Mouse (Mus musculus): ENCODE data around the gene Gga1. TPM values are rescaled to one million over a fixed set of nuclear protein-coding genes. Genes with fewer than 3 reads are reported as not detected.
A peak's percentile ranks its signal among the peaks of the same experiment; 100 is the strongest.

The Gga1 gene
- polyA plus RNA-seq, 1 experiment from 2014 or later: 60.7 TPM

DNA sequence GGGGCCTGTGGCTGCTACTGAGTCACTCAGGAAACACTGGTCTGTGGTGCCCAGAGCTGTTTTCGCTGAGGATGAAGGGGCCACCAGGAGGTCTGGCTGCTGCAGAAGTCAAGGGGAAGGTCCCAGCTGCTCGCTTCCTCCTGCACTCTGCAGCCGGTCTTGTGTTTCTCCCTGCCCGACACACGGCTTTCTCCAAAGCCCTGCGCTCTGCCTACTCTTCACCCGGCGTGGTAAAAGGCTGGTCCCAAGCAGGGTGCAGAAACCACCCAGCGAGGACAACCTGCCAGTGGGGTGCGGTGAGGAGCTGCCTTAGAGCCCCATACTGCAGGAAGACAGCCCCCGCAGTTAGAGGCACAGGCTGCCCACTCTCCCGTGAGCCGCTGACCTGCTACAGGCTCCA is 17.7 kb downstream of the Gga1 start:
- POLR2A ChIA-PET: interaction anchor here (0.6 kb wide), 3 partner anchors 10 to 1070 kb away, joined by 3 to 6 read pairs (median 3); no protein-coding TSS in a partner anchor
- TF ChIP-seq CTCF (IDR thresholded peaks at IDR 0.05): no peak
- in situ Hi-C loops (cut with MboI; ENCODE audit: low pct_unique_long_range_greater_than_20kb): no loop called here
- no peaks in the 10 kb centered on the region for H3K27me3 ChIP-seq
- CTCF ChIA-PET: no interaction called here
- DNase-seq (ENCODE audit: low read depth, low spot score) (no peak), ATAC-seq (no peak)

DNA sequence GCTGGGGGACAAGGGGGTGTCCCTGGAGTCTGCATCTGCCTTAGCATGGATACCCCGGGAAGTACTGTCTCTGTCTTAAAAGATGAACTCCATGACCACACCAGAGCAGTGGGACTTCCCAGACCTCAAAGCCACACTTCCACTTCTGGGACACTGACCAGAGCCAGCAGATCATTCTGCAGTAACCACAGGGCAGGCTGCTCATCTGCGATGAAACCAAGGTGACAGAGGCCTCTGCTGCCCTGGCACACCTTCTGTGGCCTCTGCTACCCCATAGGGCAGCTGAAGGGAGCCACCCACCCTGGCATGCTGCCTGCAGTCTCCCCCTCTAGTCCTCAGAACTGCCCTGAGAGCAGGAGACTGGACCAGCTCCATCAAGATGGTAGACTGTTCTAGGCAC is 18.8 kb downstream of the Gga1 start:
- TF ChIP-seq CTCF (IDR thresholded peaks at IDR 0.05): no peak
- in situ Hi-C loops (cut with MboI; ENCODE audit: low pct_unique_long_range_greater_than_20kb): no loop called here
- ChIA-PET POLR2A (no interaction called here), CTCF (no interaction called here)
- ATAC-seq: no peak
- no peaks in the 10 kb centered on the region for H3K27me3 ChIP-seq
- DNase-seq (ENCODE audit: low read depth, low spot score): no peak

DNA sequence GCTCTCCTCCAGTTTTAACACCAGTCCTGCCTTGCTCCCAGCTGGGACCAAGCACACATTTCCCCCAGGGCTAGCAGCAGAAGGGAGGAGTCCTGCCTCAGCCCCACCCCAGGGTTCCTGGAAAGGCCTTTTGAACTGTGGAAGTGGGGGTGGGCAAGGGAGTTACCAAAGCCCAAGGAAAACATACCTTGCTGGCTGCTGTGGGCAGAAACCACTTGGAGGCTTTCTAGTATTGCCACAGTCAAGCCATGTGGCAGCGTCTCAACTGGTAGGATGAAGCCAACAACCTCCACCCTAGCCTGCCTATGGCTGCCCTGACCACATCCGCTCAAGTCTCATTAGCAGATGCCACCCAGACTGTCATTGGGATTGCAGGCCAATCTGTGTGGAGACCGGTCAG is 19.2 kb downstream of the Gga1 start:
- ChIA-PET CTCF (no interaction called here), POLR2A (no interaction called here)
- DNase-seq (ENCODE audit: low read depth, low spot score): no peak
- TF ChIP-seq CTCF (IDR thresholded peaks at IDR 0.05): no peak
- ATAC-seq: no peak
- no peaks in the 10 kb centered on the region for H3K27me3 ChIP-seq
- in situ Hi-C loops (cut with MboI; ENCODE audit: low pct_unique_long_range_greater_than_20kb): no loop called here

DNA sequence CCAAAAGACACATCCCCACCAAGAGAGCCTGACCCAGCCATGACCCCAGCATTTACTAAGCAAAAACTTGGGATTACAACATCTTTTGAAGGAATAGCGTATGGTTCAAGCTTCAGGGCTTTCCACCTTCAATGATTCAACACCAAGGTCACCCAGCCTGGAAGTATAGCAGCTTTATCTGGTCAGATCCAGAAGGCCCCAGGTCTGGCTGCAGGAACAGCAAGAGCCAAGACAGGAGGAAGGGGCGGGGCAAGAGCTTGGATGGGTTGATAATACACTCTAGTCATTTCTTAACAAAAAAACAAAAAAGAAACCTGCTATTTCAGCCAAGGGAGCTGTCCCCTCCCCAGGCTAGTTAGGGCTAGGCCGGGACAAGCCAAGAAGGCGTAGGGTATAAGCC is 20.5 kb downstream of the Gga1 start:
- H3K27me3 ChIP-seq: no peaks in the 10 kb centered on the region
- CTCF ChIA-PET: no interaction called here
- DNase-seq (ENCODE audit: low read depth, low spot score) (no peak), ATAC-seq (no peak)
- TF ChIP-seq CTCF (IDR thresholded peaks at IDR 0.05): no peak
- POLR2A ChIA-PET: no interaction called here
- in situ Hi-C loops (cut with MboI; ENCODE audit: low pct_unique_long_range_greater_than_20kb): no loop called here

DNA sequence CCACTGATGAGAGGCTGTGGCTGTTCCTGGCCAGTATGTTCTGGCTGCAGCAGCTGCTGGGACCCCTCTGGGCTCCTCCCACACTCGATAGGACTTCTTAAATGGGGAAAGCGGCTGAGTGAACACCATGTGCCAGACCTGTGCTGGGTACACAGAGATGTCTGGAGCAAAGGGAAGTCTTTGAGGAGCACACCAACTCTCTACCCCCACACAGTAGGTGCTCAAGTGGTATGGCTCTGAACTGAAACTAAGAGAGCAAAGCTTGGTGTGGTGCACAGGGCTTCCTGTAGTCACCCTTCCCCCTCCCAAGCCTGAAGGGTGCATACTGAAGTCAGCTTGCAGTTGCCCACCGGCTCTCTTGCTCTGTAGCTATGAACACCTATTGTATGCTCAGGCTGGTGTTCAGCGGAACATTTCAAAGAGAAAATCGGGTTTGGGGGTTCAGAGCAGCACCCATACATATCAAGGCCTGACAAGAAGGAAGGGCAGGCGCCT is 21.6 kb downstream of the Gga1 start:
- no peaks in the 10 kb centered on the region for H3K27me3 ChIP-seq
- POLR2A ChIA-PET: interaction anchor here (0.6 to 1.0 kb wide), 2 partner anchors 9 to 231 kb away, joined by 3 to 4 read pairs; no protein-coding TSS in a partner anchor
- in situ Hi-C loops (cut with MboI; ENCODE audit: low pct_unique_long_range_greater_than_20kb): no loop called here
- TF ChIP-seq CTCF (IDR thresholded peaks at IDR 0.05): no peak
- DNase-seq (ENCODE audit: low read depth, low spot score) (no peak), ATAC-seq (no peak)
- CTCF ChIA-PET: no interaction called here

DNA sequence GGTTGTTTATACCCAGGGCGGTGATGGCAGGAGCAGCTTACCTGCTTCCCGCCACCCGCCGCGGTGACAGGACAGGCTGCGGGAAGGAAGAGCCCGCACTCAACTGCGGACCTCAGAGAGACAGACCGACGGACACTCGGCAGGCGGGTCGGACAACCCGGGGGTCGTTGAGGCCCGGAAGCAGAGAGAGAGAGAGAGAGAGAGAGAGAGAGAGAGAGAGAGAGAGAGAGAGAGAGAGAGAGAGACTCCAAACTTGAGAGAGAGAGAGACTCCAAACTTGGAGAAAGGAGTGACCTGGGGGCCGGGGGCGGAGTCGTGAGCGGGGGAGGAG is 22.4 kb downstream of the Gga1 start, which contains the start of gene Gm49510:
TSS of gene Gm49510 (plus strand) at position 259 of the 331 bp plus-strand sequence.
- DNase-seq (ENCODE audit: low read depth, low spot score) (no peak), ATAC-seq (no peak)
- CTCF ChIA-PET: interaction anchor here (0.6 kb wide), 1 partner anchor 13 kb away, joined by 3 read pairs; no protein-coding TSS in a partner anchor
- POLR2A ChIA-PET: interaction anchor here (0.5 to 1.0 kb wide), 5 partner anchors 10 to 232 kb away, joined by 3 to 4 read pairs (median 3); no protein-coding TSS in a partner anchor
- in situ Hi-C loops (cut with MboI; ENCODE audit: low pct_unique_long_range_greater_than_20kb): no loop called here
- no peak for TF ChIP-seq CTCF (IDR thresholded peaks at IDR 0.05)
- H3K27me3 ChIP-seq: no peaks in the 10 kb centered on the region

DNA sequence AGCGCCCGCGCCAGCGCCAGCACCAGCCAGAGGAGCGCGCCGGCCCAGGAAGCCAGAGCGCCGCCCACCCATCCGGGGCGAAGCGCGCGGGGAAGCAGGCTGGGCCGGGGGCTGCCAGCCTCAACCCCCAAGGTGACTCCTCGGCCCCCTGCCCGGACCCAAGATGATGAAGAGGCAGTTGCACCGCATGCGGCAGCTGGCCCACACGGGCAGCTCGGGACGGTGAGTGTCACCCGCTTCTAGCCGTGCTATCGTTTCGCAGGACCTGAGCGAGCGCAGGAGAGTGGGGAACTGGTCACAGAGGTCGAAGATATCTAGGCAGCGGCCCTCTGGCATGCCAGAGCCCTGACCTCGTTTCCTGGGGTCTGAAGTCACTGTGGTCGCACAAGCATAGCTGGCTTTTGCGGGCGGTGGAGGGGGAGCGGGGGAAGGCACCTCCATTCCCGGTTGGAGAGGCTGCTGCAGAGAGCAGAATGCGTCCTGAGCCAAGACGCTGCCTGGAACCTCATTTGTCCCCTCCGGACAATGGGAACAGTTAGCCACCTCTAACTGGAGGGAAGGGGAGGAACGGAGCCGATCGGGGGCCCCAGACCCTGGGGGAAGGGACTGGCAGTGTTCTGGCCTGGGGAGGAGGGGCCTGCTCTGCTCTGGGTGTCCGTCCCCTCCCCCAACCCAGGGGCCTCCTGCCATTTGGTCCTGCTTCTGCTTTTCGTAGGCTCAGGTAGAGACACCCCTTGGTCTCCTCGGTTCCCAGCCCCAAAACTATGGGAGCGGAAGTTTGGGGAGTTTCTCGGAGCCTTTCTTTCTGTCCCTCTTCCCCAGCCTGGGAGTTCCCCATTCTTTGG is 23.0 kb downstream of the Gga1 start, which contains the start of gene Sh3bp1:
TSS of gene Sh3bp1 (plus strand) at position 29 of the 845 bp plus-strand sequence.
- no peak for DNase-seq (ENCODE audit: low read depth, low spot score)
- CTCF ChIA-PET: interaction anchor here (0.6 to 1.1 kb wide), 3 partner anchors 10 to 16 kb away, joined by 3 to 4 read pairs (median 4); no protein-coding TSS in a partner anchor

DNA sequence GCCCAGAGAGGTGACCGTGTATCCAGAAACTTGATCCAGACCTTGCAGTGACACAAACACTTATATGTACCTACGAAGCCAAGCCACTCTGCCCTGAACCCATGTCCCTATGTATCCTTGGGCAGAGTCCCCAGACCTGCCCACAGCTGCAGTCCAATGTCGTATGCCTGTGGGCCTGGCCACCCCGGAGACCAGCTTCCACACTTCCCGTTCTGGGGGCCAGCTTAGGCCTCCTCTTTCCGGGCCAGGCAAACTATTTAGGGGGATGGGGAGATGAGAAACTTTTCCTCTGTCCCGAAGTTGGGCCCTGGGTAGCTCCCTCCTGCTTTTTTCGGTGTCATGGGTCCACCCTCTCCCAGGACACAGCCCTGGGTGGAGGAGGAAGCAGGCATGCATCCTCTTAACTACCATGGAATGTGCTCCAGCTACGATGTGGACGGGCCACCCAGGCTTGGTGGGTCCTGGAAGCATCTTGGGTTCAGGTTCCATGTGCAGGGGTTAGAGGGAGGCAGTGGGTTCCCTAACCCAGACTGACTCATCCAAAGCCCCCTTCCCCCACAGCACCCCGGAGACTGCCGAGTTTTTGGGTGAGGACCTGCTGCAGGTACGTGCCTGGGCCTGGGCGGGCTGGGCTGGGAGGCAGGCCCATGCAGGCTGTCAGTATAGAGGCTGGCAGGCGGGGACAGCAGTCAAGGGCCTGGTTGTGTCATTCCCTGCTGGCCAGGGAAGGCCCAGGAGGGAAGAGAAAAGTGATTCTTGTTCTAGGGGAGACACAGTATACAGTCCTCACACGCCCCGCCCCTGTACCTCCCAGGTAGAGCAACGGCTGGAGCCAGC is 23.8 kb downstream of the Gga1 start:
- no peak for TF ChIP-seq CTCF (IDR thresholded peaks at IDR 0.05)
- DNase-seq (ENCODE audit: low read depth, low spot score): no peak
- in situ Hi-C loops (cut with MboI; ENCODE audit: low pct_unique_long_range_greater_than_20kb): no loop called here
- no peak for ATAC-seq
- no peaks in the 10 kb centered on the region for H3K27me3 ChIP-seq
- ChIA-PET CTCF (interaction anchor here (0.9 to 1.1 kb wide), 2 partner anchors 10 to 15 kb away, joined by 4 read pairs; no protein-coding TSS in a partner anchor), POLR2A (interaction anchor here (1.0 kb wide), 1 partner anchor 14 kb away, joined by 3 read pairs; no protein-coding TSS in a partner anchor)

More for the DNA sequence above, 23.0 kb downstream of the Gga1 start, which contains the start of gene Sh3bp1:
- ATAC-seq: peak; percentile 14
- in situ Hi-C loops (cut with MboI; ENCODE audit: low pct_unique_long_range_greater_than_20kb): no loop called here
- TF ChIP-seq CTCF (IDR thresholded peaks at IDR 0.05): no peak
- H3K27me3 ChIP-seq: no peaks in the 10 kb centered on the region
- POLR2A ChIA-PET: interaction anchor here (0.5 to 1.0 kb wide), 3 partner anchors 13 to 68 kb away, joined by 3 to 4 read pairs (median 3); no protein-coding TSS in a partner anchor

DNA sequence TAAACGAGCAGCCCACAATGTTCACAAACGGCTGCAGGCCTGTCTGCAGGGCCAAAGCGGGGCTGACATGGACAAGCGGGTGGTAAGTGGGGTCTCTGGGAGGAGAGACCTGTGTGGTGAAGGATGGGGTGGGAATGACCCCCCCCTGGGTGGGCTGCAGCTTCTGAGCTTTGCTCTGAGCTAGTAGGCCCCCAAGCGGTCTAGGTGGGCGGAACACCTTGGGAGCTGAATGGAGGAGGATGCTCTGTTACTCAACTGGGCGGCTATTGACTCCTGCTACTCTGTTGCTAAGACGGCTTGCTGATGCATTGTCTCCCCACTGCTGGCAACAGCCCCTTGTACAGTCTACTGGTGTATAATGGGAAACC is 24.4 kb downstream of the Gga1 start:
- POLR2A ChIA-PET: no interaction called here
- TF ChIP-seq CTCF (IDR thresholded peaks at IDR 0.05): no peak
- CTCF ChIA-PET: interaction anchor here (1.1 kb wide), 1 partner anchor 9 kb away, joined by 4 read pairs; no protein-coding TSS in a partner anchor
- no peaks in the 10 kb centered on the region for H3K27me3 ChIP-seq
- no peak for DNase-seq (ENCODE audit: low read depth, low spot score)
- in situ Hi-C loops (cut with MboI; ENCODE audit: low pct_unique_long_range_greater_than_20kb): no loop called here
- no peak for ATAC-seq

DNA sequence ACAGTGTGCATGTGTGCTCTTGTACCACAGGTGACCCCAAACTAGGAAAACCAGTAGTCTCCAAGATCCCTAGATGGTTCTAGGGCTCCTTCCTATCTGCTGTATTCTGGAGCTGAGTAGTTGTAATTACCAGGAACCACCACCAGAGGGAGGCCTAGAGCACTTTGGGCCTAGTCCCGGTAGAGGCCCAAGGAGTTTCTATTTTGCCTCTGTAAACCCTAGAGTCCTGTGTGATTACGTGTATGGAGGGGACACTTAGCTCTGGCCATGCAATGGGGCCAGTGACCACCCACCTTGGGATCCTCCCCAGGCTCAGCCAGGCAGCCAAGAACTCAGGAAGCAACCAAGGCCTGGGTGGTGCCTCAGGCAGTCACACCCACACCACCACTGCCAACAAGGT is 26.3 kb downstream of the Gga1 start:
- CTCF ChIA-PET: interaction anchor here (0.6 to 2.7 kb wide), 10 partner anchors 11 to 80 kb away, joined by 3 to 35 read pairs (median 3); partner anchors contain the start of gene Pdxp
- ATAC-seq (peak; percentile 10), DNase-seq (ENCODE audit: low read depth, low spot score) (no peak)
- H3K27me3 ChIP-seq: no peaks in the 10 kb centered on the region
- POLR2A ChIA-PET: interaction anchor here (1.1 kb wide), 1 partner anchor 9 kb away, joined by 3 read pairs; no protein-coding TSS in a partner anchor
- TF ChIP-seq CTCF (IDR thresholded peaks at IDR 0.05): no peak
- in situ Hi-C loops (cut with MboI; ENCODE audit: low pct_unique_long_range_greater_than_20kb): no loop called here
